7 mouse cellular contexts compared by ENCODE assay signal in genomic region chr16:18395620-18396036, GRCm38 (mm10). TPM values are rescaled to one million over a fixed set of nuclear protein-coding genes. Genes with fewer than 3 reads are reported as not detected.
DNase-seq lines count a peak whose midpoint lies in the region; ATAC-seq lines count a peak whose summit lies in the region.

No protein-coding gene starts in this region.

- peak overlapping the region; percentile 53 for H3K4me2 ChIP-seq in heart, embryonic 12.5 days
- 0 out of 2 replicates have a peak overlapping the region, but pooled peaks have one; percentile 19 for H3K4me2 ChIP-seq in stomach, embryonic 16.5 days (ENCODE audit: low read depth, low read length)
- no peak overlapping the region for H3K4me2 ChIP-seq in liver, embryonic 12.5 days

- WGBS in heart, embryonic 12.5 days: 21% methylated on average over 6 of the region's 7 CpGs
- WGBS in stomach, embryonic 16.5 days: 32% methylated on average over 6 of the region's 7 CpGs
- 66% methylated on average over 6 of the region's 7 CpGs for WGBS in liver, embryonic 12.5 days (ENCODE audit: insufficient replicate concordance)

- H3K27me3 ChIP-seq in heart, embryonic 12.5 days (replicated peaks): no peaks in the 10 kb centered on the region
- no peaks in the 10 kb centered on the region for H3K27me3 ChIP-seq in stomach, embryonic 16.5 days (ENCODE audit: control insufficient read depth, insufficient read depth, low read length)
- no peaks in the 10 kb centered on the region for H3K27me3 ChIP-seq in liver, embryonic 12.5 days (replicated peaks)

- peak; percentile 72 for DNase-seq in Muller cell, postnatal 12 days (ENCODE audit: inconsistent ontology term)
- peak; percentile 84 to 91 for DNase-seq in adrenal gland, postnatal 36 days
- peak; percentile 74 to 75 for DNase-seq in kidney, postnatal 4 days
- no peak for DNase-seq in T-cell, adult 2 months (ENCODE audit: low spot score)

- peak; percentile 26; the same call in 1 of the 2 replicates for ATAC-seq in heart, embryonic 12.5 days (ENCODE audit: insufficient number of reproducible peaks, low FRiP score)
- ATAC-seq in stomach, embryonic 16.5 days (ENCODE audit: insufficient read depth, low FRiP score): no peak
- no peak for ATAC-seq in liver, embryonic 12.5 days

- H3K9ac ChIP-seq in heart, embryonic 12.5 days: peak overlapping the region; percentile 63
- 0 out of 2 replicates have a peak overlapping the region, but pooled peaks have one; percentile 3 for H3K9ac ChIP-seq in stomach, embryonic 16.5 days (ENCODE audit: low read length)
- no peak overlapping the region for H3K9ac ChIP-seq in liver, embryonic 12.5 days

- H3K36me3 ChIP-seq in heart, embryonic 12.5 days: peaks cover 37% of the 10 kb centered on the region
- no peaks in the 10 kb centered on the region for H3K36me3 ChIP-seq in stomach, embryonic 16.5 days (ENCODE audit: control insufficient read depth, insufficient read depth, low read length)
- peaks cover 37% of the 10 kb centered on the region for H3K36me3 ChIP-seq in liver, embryonic 12.5 days

- no peaks in the 10 kb centered on the region for H3K9me3 ChIP-seq in heart, embryonic 12.5 days (replicated peaks)
- H3K9me3 ChIP-seq in stomach, embryonic 16.5 days (replicated peaks; ENCODE audit: control insufficient read depth, low read length): no peaks in the 10 kb centered on the region
- H3K9me3 ChIP-seq in liver, embryonic 12.5 days (replicated peaks): no peaks in the 10 kb centered on the region

- H3K4me3 ChIP-seq in heart, embryonic 12.5 days: 0 out of 2 replicates have a peak overlapping the region, but pooled peaks have one; percentile 1
- H3K4me3 ChIP-seq in stomach, embryonic 16.5 days (replicated peaks; ENCODE audit: low read length): no peak overlapping the region
- no peak overlapping the region for H3K4me3 ChIP-seq in liver, embryonic 12.5 days

- H3K27ac ChIP-seq in heart, embryonic 12.5 days (ENCODE audit: poor library complexity, severe bottlenecking): peak overlapping the region; percentile 97
- H3K27ac ChIP-seq in stomach, embryonic 16.5 days (ENCODE audit: low read length): peak overlapping the region; percentile 54
- no peak overlapping the region for H3K27ac ChIP-seq in liver, embryonic 12.5 days

- peaks cover 60% of the 10 kb centered on the region for H3K4me1 ChIP-seq in heart, embryonic 12.5 days (replicated peaks)
- peaks cover 42% of the 10 kb centered on the region for H3K4me1 ChIP-seq in stomach, embryonic 16.5 days (ENCODE audit: control insufficient read depth, insufficient read depth, low read length)
- H3K4me1 ChIP-seq in liver, embryonic 12.5 days: peaks cover 64% of the 10 kb centered on the region

RNA-seq across cellular contexts. Expression of gene Txnrd2, which starts 30.6 kb away (rescaled TPM):
- 10 to 100 TPM; 73.3 to 97.3 TPM for total RNA-seq in adrenal gland, postnatal 36 days (2021)
- 34.9 and 37.2 TPM in 2 replicates for polyA plus RNA-seq in heart, embryonic 12.5 days (2016; fragmentation: Nextera tagmentation; extraction: Ambion mirVana)
- polyA plus RNA-seq in stomach, embryonic 16.5 days (2015; fragmentation: Nextera tagmentation; extraction: Ambion mirVana): 19.2 and 23.7 TPM in 2 replicates
- 106 and 107 TPM in 2 replicates for polyA plus RNA-seq in liver, embryonic 12.5 days (2016; fragmentation: Nextera tagmentation; extraction: Ambion mirVana)

RNA-seq across cellular contexts. Expression of gene Comt, which starts 31.0 kb away (rescaled TPM):
- total RNA-seq in adrenal gland, postnatal 36 days (2021): 100 to 1,000 TPM; 193 to 249 TPM
- 88.2 and 90.8 TPM in 2 replicates for polyA plus RNA-seq in heart, embryonic 12.5 days (2016; fragmentation: Nextera tagmentation; extraction: Ambion mirVana)
- 105 and 119 TPM in 2 replicates for polyA plus RNA-seq in stomach, embryonic 16.5 days (2015; fragmentation: Nextera tagmentation; extraction: Ambion mirVana)
- 113 and 120 TPM in 2 replicates for polyA plus RNA-seq in liver, embryonic 12.5 days (2016; fragmentation: Nextera tagmentation; extraction: Ambion mirVana)

RNA-seq across cellular contexts. Expression of gene Arvcf, which starts 47.6 kb away (rescaled TPM):
- 10 to 100 TPM; 36.4 to 41.2 TPM for total RNA-seq in adrenal gland, postnatal 36 days (2021)
- polyA plus RNA-seq in heart, embryonic 12.5 days (2016; fragmentation: Nextera tagmentation; extraction: Ambion mirVana): 32.5 and 36.9 TPM in 2 replicates
- 25.3 and 26.0 TPM in 2 replicates for polyA plus RNA-seq in stomach, embryonic 16.5 days (2015; fragmentation: Nextera tagmentation; extraction: Ambion mirVana)
- polyA plus RNA-seq in liver, embryonic 12.5 days (2016; fragmentation: Nextera tagmentation; extraction: Ambion mirVana): 12.6 and 12.9 TPM in 2 replicates

RNA-seq across cellular contexts. Expression of gene Tango2, which starts 47.7 kb away (rescaled TPM):
- 10 to 100 TPM; 31.9 to 43.7 TPM for total RNA-seq in adrenal gland, postnatal 36 days (2021)
- polyA plus RNA-seq in heart, embryonic 12.5 days (2016; fragmentation: Nextera tagmentation; extraction: Ambion mirVana): 48.4 and 50.3 TPM in 2 replicates
- polyA plus RNA-seq in stomach, embryonic 16.5 days (2015; fragmentation: Nextera tagmentation; extraction: Ambion mirVana): 27.6 and 32.7 TPM in 2 replicates
- polyA plus RNA-seq in liver, embryonic 12.5 days (2016; fragmentation: Nextera tagmentation; extraction: Ambion mirVana): 76.3 and 79.3 TPM in 2 replicates
